Mouse (Mus musculus) kidney, adult 2 months (tissue): ENCODE measurements around the gene Kif1b.

Experiments used
- CTCF ChIP-seq: fragments of 200-500 bp; conservative IDR thresholded peaks from 2 replicates; pipeline ENCODE4 v1.5.1; 2011; ENCODE audit warnings: low read depth, mild to moderate bottlenecking, control low read depth, low read length, moderate library complexity, mixed read lengths; ENCODE audit not compliant: insufficient read depth, insufficient read length
- POLR2A ChIP-seq: fragments of 200-500 bp; IDR thresholded peaks from one replicate; pipeline ENCODE4 v1.6.1; 2011; ENCODE audit warnings: low read depth, low read length, control low read depth

GRCm38 (mm10) chr4:149286287-149287137 lies 21.0 kb downstream of the Kif1b start:
- TF ChIP-seq CTCF, result no peak
- TF ChIP-seq POLR2A, result no peak
